Mouse (Mus musculus) testis, adult 2 months (tissue): ENCODE measurements around the gene 5730507C01Rik.
"Not testable (repeated sequence)": the region's sequence is repeated elsewhere in the genome, so short reads cannot be mapped to it uniquely, and the experiment has no call there.

ENCODE experiments used
- CTCF ChIP-seq: fragments of 200-500 bp; IDR thresholded peaks from 2 replicates; pipeline ENCODE4 v1.5.1; 2012; ENCODE audit warnings: low read depth, mild to moderate bottlenecking, inconsistent platforms, low read length, moderate library complexity; ENCODE audit not compliant: control insufficient read depth, insufficient read depth, insufficient replicate concordance
- POLR2A ChIP-seq: fragments of 200-500 bp; IDR thresholded peaks from 2 replicates; pipeline ENCODE4 v1.6.1; 2012; ENCODE audit warnings: low read depth, mild to moderate bottlenecking, inconsistent platforms, low read length, moderate library complexity; ENCODE audit not compliant: control insufficient read depth

- not testable (repeated sequence) for TF ChIP-seq POLR2A, CTCF
Measured at GRCm38 (mm10) chr12:18515077-18515476, 767 bp downstream of the 5730507C01Rik start.
